Comparison of ENCODE assay signal across 8 mouse cellular contexts in genomic region chr9:63919001-63919555, GRCm38 (mm10).
DNase-seq lines count a peak whose midpoint lies in the region; ATAC-seq lines count a peak whose summit lies in the region.

No protein-coding gene starts in this region.

- no peak overlapping the region for H3K4me2 ChIP-seq in embryonic facial prominence, embryonic 15.5 days (replicated peaks)
- peak overlapping the region; percentile 37 for H3K4me2 ChIP-seq in liver, embryonic 11.5 days
- H3K4me2 ChIP-seq in forebrain, embryonic 15.5 days (replicated peaks), result no peak overlapping the region

- H3K9ac ChIP-seq in embryonic facial prominence, embryonic 15.5 days, result no peak overlapping the region
- no peak overlapping the region for H3K9ac ChIP-seq in liver, embryonic 11.5 days (ENCODE audit: low read depth, low read length)
- H3K9ac ChIP-seq in forebrain, embryonic 15.5 days (replicated peaks), result no peak overlapping the region

- H3K36me3 ChIP-seq in embryonic facial prominence, embryonic 15.5 days, result no peaks in the 10 kb centered on the region
- H3K36me3 ChIP-seq in liver, embryonic 11.5 days (ENCODE audit: control insufficient read depth, insufficient read depth, low read length), result no peaks in the 10 kb centered on the region
- H3K36me3 ChIP-seq in forebrain, embryonic 15.5 days, result no peaks in the 10 kb centered on the region

- H3K4me1 ChIP-seq in embryonic facial prominence, embryonic 15.5 days, result peaks cover 26% of the 10 kb centered on the region
- H3K4me1 ChIP-seq in liver, embryonic 11.5 days (replicated peaks; ENCODE audit: control insufficient read depth, insufficient read depth, low read length), result peaks cover 19% of the 10 kb centered on the region
- 0 out of 2 replicates have a peak, but pooled peaks cover 6% of the 10 kb centered on the region for H3K4me1 ChIP-seq in forebrain, embryonic 15.5 days

- peak; percentile 18 for DNase-seq in cerebellum, adult 11-12 months
- DNase-seq in cerebellum, adult 18-20 months, result no peak
- DNase-seq in left cerebral cortex, adult 11 months (ENCODE audit: low spot score), result peak; percentile 56
- no peak for DNase-seq in left cerebral cortex, postnatal 14 days (ENCODE audit: low spot score in 2 of 2)
- DNase-seq in liver, embryonic 11.5 days (ENCODE audit: low spot score), result no peak
- no peak for DNase-seq in retina, postnatal 1 day

- H3K4me3 ChIP-seq in embryonic facial prominence, embryonic 15.5 days (replicated peaks), result no peak overlapping the region
- no peak overlapping the region for H3K4me3 ChIP-seq in liver, embryonic 11.5 days (ENCODE audit: low read depth, low read length)
- H3K4me3 ChIP-seq in forebrain, embryonic 15.5 days, result no peak overlapping the region

- no peaks in the 10 kb centered on the region for H3K9me3 ChIP-seq in embryonic facial prominence, embryonic 15.5 days (replicated peaks)
- H3K9me3 ChIP-seq in liver, embryonic 11.5 days (ENCODE audit: control insufficient read depth, low read length), result no peaks in the 10 kb centered on the region
- no peaks in the 10 kb centered on the region for H3K9me3 ChIP-seq in forebrain, embryonic 15.5 days

- intact Hi-C loops in left cerebral cortex, postnatal 14 days (cut with DNase I), result loop anchor here (5.0 kb wide), 1 partner anchor 168 kb away; no protein-coding TSS in a partner anchor

- ATAC-seq in embryonic facial prominence, embryonic 15.5 days (ENCODE audit: insufficient number of reproducible peaks, low FRiP score, low TSS enrichment, low read depth), result peak; percentile 55; the same call in 1 of the 2 replicates
- peak; percentile 78 for ATAC-seq in liver, embryonic 11.5 days (replicated peaks; ENCODE audit: low FRiP score)
- ATAC-seq in forebrain, embryonic 15.5 days (replicated peaks), result no peak

- no peak overlapping the region for H3K27ac ChIP-seq in embryonic facial prominence, embryonic 15.5 days (replicated peaks)
- peak overlapping the region; percentile 39; the same call in 1 of the 2 replicates for H3K27ac ChIP-seq in liver, embryonic 11.5 days (ENCODE audit: low read depth, low read length)
- H3K27ac ChIP-seq in forebrain, embryonic 15.5 days (replicated peaks), result no peak overlapping the region

- WGBS in embryonic facial prominence, embryonic 15.5 days, result 78% methylated on average over 18 of the region's 18 CpGs
- WGBS in liver, embryonic 11.5 days, result 46% methylated on average over 18 of the region's 18 CpGs
- WGBS in forebrain, embryonic 15.5 days, result 80% methylated on average over 18 of the region's 18 CpGs

- H3K27me3 ChIP-seq in embryonic facial prominence, embryonic 15.5 days, result no peaks in the 10 kb centered on the region; the same call in 1 of the 2 replicates
- peaks cover 10% of the 10 kb centered on the region; the same call in 1 of the 2 replicates for H3K27me3 ChIP-seq in liver, embryonic 11.5 days (replicated peaks; ENCODE audit: control insufficient read depth, insufficient read depth, low read length)
- H3K27me3 ChIP-seq in forebrain, embryonic 15.5 days, result no peaks in the 10 kb centered on the region

Comparison
In these comparisons a context has a peak if more than half of its experiments do, and no peak if none do; other contexts are left out.
1. DNase-seq: peak in cerebellum, adult 11-12 months (single experiment) and left cerebral cortex, adult 11 months (single experiment); none in cerebellum, adult 18-20 months (0 of 2), left cerebral cortex, postnatal 14 days (0 of 2), liver, embryonic 11.5 days (single experiment) and retina, postnatal 1 day (single experiment).